Mouse (Mus musculus): ENCODE results near the gene Ptpn7. TPM values are rescaled to one million over a fixed set of nuclear protein-coding genes. Genes with fewer than 3 reads are reported as not detected.
"Not testable (repeated sequence)": the region's sequence is repeated elsewhere in the genome, so short reads cannot be mapped to it uniquely, and the experiment has no call there.

Gene Ptpn7
- total RNA-seq (2015; ENCODE audit: low replicate concordance): 14.6 and 15.5 TPM in 2 replicates
- 22.7 and 23.9 TPM in 2 replicates for total RNA-seq (2017; ENCODE audit: low replicate concordance)

DNA sequence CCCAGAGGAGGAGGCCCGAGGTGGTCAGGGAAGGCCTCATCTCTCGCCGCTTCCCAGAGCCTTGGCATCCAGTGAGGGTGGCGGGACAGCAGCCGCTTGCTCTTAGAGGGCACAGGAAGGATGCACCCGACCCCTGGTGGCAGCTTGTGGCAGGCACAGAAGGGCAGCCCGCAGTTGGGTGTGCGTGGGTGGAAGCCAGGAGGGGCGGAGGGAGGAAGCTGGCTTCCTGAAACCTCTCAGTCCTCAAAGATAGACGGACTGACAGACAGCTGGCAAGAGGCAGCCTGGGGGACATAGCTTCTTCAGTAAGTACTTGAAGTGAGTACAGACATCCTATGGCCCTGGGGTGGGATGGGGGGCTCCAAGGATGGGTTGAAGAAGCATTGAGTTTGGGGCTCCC, at the start of gene Ptpn7:
Ptpn7 (plus strand) TSS at position 228 of the 400 bp plus-strand sequence.
- ATAC-seq (replicated peaks; ENCODE audit: low FRiP score, poor library complexity, severe bottlenecking): peak; percentile 84

DNA sequence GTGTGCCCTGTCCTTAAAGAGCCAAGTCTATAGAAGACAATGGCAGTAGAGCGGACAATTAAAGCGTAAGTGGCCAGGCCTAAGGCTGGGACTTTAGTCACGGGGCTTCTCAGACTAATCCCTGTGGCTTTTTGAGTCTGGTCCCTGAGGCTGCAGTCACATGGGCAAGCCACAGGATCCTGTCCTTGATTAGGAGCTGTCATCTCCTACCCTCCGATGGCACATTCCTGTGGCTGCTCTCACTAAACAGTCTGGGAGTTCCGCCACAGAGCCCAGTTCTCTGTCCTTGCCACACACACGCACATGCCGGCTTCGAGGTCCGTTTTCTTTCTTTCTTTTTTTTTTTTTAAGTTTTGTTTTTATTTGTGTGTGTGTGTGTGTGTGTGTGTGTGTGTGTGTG, 49.0 kb upstream of the Ptpn7 start:
- no peak for ATAC-seq (replicated peaks; ENCODE audit: low FRiP score, poor library complexity, severe bottlenecking)

DNA sequence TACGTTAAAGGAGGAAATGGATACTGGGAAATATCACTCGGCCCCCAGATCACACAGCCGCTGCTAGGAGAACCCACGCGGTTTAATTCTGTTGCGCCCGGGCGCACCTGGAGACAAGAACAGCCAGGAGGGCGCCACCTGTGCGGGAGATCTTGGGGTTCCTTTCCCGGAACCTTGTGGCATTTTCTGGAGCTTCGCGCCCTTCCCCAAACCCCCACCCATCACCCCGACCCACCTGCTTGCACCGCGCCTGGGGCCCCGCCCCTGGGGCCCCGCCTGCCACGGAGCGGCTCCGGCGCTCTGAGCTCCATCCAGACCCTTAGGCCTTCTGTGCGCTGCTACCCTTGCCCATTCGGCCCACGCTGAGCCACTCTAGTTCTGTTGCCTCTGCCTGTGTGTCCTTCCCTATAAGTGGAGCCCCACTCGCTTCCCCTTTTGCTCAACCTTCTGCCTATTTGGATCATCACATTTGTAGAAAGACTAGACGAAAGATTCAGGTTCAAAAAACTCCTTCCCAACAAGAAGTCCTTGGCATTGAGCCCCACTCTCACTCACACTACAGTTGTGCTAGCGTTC, 47.1 kb upstream of the Ptpn7 start:
- ATAC-seq (replicated peaks; ENCODE audit: low FRiP score, poor library complexity, severe bottlenecking): no peak

DNA sequence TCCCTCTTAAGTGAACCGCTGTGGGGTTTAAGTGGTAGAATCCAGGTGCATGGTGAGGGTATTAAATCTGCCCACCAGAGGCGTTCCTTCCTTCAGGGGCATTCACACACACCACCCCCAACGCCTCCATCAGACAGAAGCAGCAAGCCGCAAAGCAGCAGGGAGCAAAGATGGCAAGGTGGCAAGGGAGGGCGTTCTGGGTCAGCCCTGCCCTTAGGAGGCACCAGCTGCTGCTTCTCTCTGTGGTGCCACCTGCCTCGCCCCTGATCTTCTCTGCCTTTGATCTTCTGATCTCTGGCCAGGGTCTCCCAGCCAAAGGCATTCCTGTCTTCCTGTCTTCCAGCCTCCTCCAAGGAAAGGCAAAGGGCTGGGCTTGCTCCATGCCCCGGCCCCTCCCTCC, 46.5 kb upstream of the Ptpn7 start:
- ATAC-seq (replicated peaks; ENCODE audit: low FRiP score, poor library complexity, severe bottlenecking): no peak

DNA sequence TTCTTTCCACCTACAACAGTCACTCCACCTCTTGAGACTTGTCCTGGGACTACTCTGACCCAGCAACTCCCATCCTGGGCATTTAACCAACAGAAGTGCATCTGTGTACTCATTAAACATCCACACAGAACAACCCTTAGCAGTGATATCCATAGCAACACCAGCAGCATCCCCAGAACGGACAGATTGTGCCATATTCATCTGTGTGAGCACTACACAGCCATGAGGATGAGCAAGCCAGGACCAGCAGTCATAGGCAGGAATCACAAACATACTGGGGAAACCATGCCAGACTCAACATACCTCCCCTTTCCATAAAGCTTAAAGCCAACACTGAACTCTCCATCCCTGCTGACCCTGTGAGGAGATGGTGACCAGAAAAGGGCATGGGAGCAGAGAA, 45.1 kb upstream of the Ptpn7 start:
- no peak for ATAC-seq (replicated peaks; ENCODE audit: low FRiP score, poor library complexity, severe bottlenecking)

DNA sequence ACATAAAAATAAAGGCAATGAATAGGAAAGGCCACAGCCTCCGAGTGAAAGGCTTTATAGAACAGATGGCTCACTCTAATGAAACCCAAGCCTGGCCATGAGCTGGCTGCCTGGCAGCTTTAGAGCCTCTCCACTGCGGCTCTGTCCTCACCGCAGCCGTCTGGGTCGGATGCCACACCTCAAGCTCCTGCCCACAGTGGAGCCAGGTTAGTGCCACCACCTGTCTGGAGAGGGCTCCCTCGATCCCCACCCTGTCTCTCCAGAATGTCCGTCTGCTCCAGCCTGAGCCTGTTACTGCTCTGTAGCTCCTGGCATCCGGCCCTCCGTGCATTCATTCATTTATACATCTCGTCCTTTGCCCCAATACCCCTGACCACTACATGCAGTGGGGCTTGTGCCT, 42.9 kb upstream of the Ptpn7 start:
- ATAC-seq (replicated peaks; ENCODE audit: low FRiP score, poor library complexity, severe bottlenecking): no peak

DNA sequence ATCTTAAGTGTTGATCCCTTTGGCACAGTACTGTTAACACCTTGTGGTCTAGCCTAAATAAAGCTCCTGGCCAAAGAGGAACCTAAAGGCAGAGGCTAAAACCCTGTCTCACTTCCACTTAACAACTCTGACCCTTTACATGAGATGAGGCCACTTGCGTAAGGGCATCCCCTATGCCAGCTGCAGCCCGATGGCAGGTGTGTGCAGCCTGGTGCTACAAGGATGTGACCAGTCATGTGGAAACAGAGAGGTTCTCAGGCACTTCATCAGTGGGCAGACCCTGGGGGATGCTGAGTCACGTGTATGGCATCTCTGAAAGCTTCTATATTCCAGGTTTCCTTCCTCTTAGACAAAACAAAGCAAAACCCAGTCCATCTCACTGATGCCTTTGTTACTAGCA, 41.6 kb upstream of the Ptpn7 start:
- ATAC-seq (replicated peaks; ENCODE audit: low FRiP score, poor library complexity, severe bottlenecking): no peak

DNA sequence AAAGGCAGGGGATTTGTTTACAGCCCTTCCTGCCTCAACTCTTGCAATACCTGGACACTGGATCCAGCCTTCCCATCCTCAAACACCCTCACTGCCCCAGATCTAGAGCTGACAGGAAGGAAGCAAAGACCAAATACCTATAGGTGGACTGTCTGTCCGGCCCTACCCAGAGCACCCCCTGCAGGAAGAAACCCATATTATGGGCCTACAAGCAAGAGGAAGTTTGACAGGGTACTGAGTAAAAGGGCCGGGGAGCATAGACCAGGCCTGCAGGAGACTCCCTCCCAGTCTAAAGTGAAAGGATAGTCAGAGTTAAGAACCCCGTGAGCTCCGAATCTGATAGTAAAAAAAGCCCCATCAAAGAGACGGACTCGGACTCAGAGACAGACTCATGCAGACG, 37.8 kb upstream of the Ptpn7 start:
- ATAC-seq (replicated peaks; ENCODE audit: low FRiP score, poor library complexity, severe bottlenecking): no peak

DNA sequence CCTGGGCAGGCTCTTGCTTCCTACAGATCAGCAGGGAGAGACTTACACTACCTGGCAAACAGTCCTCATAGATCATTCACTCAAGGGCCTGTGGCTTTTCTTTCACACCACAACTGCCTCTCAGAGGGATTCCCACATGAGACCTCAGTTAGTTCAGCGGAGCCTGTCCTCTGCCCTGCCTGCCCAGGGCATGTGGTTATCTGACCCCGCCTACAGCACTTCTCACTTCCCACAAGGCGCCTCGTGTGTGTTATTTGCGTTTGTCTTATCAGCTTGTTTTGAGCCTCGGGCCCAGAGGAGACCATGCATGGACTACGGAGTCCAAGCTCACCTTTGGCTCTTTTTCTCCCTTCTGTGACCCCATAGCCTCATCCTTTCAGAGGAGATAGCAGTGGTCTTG, 37.3 kb upstream of the Ptpn7 start:
- no peak for ATAC-seq (replicated peaks; ENCODE audit: low FRiP score, poor library complexity, severe bottlenecking)

DNA sequence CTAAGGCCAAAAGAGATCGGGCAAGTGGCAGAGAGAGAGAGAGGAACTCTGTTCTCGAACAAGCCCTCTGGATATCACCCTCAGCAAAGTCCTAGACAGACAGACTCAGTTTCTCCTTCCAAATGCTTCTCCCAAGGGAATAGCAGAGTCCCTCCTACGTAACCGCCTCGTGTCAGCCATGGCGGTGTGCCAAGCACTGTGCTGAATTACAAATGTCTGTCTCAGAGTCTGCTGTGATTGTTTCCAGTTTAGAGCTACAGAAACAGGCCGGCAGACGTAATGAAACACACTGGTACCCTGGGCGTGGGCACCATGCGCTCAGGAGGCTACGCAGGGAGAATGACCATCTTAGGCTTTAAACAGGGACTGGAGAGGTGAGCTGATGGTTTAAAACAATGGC, 36.2 kb upstream of the Ptpn7 start:
- no peak for ATAC-seq (replicated peaks; ENCODE audit: low FRiP score, poor library complexity, severe bottlenecking)

DNA sequence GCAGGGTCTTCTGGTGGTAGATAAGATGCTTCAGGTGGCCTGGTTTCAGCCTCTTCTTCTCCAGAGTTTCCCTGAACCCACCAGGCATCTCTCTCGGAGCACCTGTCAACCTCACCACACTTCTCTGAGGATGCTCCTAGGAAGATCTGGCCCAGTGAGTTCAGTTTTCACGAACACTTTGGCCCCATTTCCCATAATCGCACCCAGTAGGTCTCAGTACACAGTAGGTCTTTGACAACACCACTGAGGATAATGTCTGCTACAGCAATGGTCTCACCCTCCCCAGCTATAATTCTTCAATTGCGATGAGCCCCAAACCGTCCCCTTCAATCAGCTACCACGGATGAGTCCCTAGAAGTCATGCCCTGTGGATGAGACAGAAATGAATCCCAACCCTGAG, 35.1 kb upstream of the Ptpn7 start:
- ATAC-seq (replicated peaks; ENCODE audit: low FRiP score, poor library complexity, severe bottlenecking): no peak

DNA sequence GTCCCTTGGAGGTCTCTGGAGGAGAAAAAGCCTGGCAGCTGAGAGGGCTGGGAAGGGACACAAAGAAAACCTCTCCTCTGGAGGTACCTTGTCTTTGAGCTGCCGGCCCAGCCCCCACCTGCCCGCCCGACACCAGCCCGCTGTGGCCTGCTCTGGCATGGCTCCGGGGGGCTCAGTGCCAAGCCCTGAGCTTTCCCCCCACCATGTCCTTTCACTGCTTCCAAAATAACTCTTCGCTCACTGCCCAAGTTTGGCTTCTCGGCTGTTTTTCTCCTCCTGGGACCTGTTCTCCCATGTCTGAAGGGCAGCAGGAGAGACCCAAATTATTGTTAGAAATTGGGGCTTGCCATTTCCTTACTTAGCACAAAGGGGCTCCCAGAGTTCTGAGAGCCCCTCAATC, 34.1 kb upstream of the Ptpn7 start:
- ATAC-seq (replicated peaks; ENCODE audit: low FRiP score, poor library complexity, severe bottlenecking): no peak

DNA sequence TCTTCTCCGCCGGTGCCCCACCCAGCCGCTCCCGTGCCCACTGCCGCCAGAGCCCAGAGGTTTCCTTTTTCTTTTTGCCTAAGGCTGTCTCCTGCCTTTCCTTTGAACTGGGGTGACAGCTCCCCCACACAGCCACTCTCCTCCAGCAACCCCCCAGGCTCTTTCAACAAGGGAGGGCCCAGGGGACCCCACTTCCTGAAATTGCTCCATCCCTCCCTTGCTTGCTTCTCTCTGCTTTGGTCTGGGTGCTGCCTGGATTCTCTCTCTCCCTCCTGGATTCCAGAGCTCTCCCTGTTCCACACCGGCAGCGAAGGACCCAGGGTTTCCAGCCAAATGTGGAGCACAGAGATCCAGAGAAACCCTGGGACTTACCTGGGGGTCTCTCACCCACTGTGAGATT, 32.1 kb upstream of the Ptpn7 start:
- ATAC-seq (replicated peaks; ENCODE audit: low FRiP score, poor library complexity, severe bottlenecking): no peak

DNA sequence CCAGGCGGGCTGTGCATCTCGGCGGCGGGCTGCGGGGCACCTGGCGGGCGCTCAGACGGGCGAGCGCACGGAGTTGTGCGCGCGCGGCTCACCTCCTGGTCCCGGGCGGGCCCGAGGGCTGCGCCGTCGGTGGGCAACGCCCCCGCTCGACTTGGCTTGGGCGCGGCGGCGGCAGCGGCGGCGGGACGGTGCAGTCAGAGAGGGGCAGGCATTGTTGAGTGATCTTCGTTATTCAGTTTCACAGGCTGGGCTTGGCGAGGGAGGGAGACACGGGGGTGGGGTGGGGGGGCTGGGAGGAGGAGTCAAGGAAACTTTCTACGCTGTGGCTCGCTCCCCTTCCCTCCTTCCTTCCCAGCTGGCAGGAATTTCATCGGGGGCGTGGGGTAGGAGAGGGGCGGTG, 27.4 kb upstream of the Ptpn7 start, which contains the start of gene Lgr6:
Lgr6 (minus strand) TSS at position 153 of the 400 bp plus-strand sequence.
- no peak for ATAC-seq (replicated peaks; ENCODE audit: low FRiP score, poor library complexity, severe bottlenecking)

DNA sequence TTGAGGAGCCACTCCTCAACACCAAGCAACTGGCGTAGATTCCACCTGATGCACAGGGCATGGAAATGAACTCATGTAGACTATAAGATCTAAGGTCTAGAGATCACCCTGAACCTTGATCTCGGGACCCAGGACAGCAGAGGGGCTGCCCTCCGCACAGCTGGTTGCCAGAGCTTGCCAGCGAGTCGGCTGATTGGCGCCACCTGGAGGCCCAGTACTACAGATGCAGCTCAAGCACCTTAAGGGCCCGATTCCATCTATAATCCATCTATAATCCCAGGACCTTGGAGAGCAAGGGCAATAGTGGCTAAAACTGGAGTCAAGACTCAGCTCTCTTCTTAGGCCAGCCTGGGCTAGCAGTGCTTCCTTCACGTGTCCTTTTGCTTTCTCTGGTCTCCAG, 26.5 kb upstream of the Ptpn7 start:
- ATAC-seq (replicated peaks; ENCODE audit: low FRiP score, poor library complexity, severe bottlenecking): peak; percentile 58; the same call in 1 of the 2 replicates

DNA sequence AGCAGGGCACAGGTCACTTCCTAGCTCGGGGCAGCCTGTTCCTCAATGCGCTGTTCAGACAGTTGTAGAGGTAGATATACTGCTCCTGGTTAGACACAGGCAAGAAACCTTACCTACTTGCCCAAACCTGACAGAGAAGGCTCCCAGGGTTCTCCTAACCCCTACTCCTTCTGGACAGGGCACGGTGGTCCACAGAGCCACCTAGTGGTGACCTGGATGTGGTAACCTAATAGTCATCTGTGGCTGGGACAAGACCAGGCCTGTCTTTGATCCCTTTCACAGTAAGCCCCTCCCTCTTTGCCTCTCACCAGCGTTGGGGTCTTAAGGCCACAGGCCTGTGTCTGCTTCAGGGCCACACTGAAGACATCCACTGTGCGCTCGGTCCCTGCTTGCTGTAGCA, 23.9 kb upstream of the Ptpn7 start:
- ATAC-seq (replicated peaks; ENCODE audit: low FRiP score, poor library complexity, severe bottlenecking): 0 out of 2 replicates have a peak, but pooled peaks have one; percentile 32

DNA sequence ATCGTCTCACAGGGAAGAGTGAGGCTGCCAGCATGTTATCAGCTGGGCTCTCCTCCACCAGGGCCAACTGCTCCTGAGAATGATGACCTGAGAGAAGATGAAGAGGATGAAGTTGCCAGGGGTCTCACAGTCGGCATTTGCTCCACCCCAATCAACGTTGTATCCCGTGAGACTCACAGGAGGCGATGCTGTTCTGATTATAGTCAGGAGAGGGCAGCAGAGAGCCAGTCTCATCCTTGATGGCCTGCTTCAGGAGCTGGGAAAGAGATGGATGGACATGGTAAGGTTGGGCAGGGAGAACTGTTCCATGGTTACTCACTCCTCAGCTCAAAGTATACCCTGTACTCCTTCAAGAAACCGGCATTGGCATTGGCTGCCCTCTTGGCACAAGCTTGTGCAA, 22.4 kb upstream of the Ptpn7 start:
- ATAC-seq (replicated peaks; ENCODE audit: low FRiP score, poor library complexity, severe bottlenecking): peak; percentile 64

DNA sequence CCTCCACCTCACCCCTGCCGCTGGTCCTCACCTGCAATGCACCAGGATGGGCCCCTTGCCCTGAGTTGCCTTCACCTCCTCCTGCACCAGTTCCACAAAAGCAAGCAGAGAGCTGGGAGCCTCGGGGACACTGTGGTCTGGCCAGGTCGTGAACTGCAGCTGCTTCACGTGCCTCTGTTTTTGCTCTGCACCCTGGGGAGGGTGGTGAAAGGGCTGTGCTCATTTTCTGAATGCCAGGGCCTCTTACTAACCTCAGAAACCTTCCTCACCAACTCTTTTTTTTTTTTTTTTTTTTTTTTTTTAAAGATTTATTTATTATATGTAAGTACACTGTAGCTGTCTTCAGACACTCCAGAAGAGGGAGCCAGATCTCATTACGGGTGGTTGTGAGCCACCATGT, 21.2 kb upstream of the Ptpn7 start:
- not testable (repeated sequence) for ATAC-seq (replicated peaks; ENCODE audit: low FRiP score, poor library complexity, severe bottlenecking)

DNA sequence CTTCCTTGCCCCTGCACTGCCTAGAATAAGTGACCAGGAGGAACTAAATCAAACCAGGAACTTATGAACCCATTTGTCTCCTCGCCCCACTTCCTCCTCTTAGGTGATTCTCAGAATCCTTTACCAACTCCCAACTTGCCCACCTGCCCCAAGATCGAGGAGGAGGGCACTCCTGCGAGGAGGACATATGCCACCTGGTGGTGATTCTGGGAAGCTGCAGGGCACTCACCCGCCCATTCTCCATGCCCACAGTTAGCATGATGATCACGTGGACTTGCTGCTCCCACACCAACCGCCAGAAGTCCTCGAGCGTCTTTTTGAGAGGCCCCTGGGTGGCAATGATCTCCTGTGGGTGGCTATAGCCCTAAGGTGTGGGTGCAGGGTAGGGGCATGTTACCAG, 19.8 kb upstream of the Ptpn7 start:
- ATAC-seq (replicated peaks; ENCODE audit: low FRiP score, poor library complexity, severe bottlenecking): peak; percentile 72

DNA sequence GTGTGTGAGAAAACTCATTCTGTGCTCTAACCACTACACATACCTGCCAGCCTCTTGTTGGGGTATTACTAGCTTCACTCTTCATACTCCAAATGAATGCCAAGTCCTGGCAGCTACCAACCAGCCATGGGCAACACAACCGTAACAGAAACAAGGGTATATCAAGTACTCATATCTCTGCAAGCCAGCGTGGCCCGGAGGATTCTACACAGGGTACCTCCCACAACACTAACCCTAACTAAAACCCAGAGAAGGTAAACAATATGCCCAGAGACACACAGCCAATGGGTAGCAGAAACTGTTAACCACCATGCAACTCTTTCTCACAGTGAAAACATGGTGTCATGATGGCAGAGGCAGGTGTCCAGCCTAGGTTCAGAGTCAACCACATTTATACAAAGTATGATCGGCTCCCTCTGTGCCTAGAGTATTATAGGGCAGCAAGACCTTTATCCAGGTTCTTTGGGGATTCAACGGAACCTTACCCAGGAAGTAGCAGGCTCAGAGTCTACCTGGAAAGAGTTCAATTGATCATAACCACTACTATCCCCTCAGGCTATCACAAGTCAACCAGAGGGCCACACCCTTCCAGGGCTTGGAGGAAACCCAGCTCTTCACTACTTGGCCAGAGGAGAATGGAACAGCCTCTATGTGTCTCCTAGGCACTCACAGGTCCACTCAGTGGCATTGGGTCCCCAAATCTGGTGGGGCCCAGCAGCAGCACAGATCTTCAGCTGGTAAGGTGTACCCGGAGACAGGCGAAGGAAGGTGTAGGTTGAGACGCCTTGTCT, 7.7 kb upstream of the Ptpn7 start:
- peak; percentile 76 for ATAC-seq (replicated peaks; ENCODE audit: low FRiP score, poor library complexity, severe bottlenecking)

DNA sequence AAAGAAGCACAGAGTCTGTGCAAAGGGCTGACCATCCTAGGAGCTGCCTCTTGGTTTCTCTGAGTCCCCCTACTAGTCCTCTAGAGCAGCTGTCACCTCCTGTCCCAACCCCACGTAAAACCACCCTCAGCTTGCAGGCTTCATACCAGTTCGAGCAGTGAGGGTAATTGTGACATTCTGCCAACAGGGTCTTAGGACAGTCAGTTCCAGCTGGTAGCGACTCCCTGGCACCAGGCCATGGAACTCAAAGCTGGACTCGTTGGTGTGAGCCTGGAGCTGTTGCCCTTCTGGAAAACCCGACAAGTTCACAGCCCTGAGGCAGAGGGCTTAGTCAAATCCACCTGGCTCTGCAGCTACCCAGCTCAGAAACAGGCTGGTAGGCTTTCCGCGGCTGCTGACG, 6.5 kb upstream of the Ptpn7 start:
- ATAC-seq (replicated peaks; ENCODE audit: low FRiP score, poor library complexity, severe bottlenecking): no peak

Data from erythroblast, adult 5-6 weeks (primary cell).